Mouse (Mus musculus) MEL (cell line): ENCODE measurements at regions not wholly inside any gene's neighbourhood (a gene's known extent, or its start where the extent isn't known, plus 50 kb on each side); places are given as distances from the start of the nearest gene placed in this dataset.

ENCODE experiments used
- DNase-seq: peaks from one replicate; pipeline ENCODE4 v3.0.0; 2011; ENCODE audit warnings: low read depth, low spot score
- H3K27ac ChIP-seq: 2 replicates; pipeline ENCODE4 v1.5.1; 2012; ENCODE audit warnings: low read depth, mild to moderate bottlenecking, control low read depth, low read length, moderate library complexity; ENCODE audit not compliant: control insufficient read depth
- H3K27me3 ChIP-seq, 2 experiments: fragments of 150-350 bp in 1 of 2; sonication (generic) in 1 of 2; 2 replicates each; pipeline ENCODE4 v1.6.1; 2012; ENCODE audit warnings: low read length in 2 of 2, mild to moderate bottlenecking in 2 of 2, improper control_type of control experiment in 1 of 2, moderate library complexity in 1 of 2; ENCODE audit not compliant: insufficient read depth in 2 of 2, control insufficient read depth in 1 of 2
- H3K36me3 ChIP-seq, 2 experiments: 2 replicates each; pipeline ENCODE4 v1.6.1; 2012 to 2014; ENCODE audit warnings: low read length in 2 of 2, improper control_type of control experiment in 1 of 2, inconsistent platforms in 1 of 2, mild to moderate bottlenecking in 1 of 2; ENCODE audit not compliant: insufficient read depth in 2 of 2, control insufficient read depth in 1 of 2
- H3K4me1 ChIP-seq, 2 experiments: fragments of 150-350 bp in 1 of 2; sonication (generic) in 1 of 2; 2 replicates each; pipeline ENCODE4 v1.6.1; 2012; ENCODE audit warnings: low read length in 2 of 2, improper control_type of control experiment in 1 of 2, mild to moderate bottlenecking in 1 of 2; ENCODE audit not compliant: insufficient read depth in 2 of 2, control insufficient read depth in 1 of 2
- H3K4me3 ChIP-seq, 2 experiments: fragments of 150-350 bp in 1 of 2; sonication (generic) in 1 of 2; 2 replicates each; pipeline ENCODE4 v1.5.1; 2012; ENCODE audit warnings: low read depth in 2 of 2, low read length in 2 of 2, mild to moderate bottlenecking in 2 of 2, moderate library complexity in 2 of 2, control low read depth in 1 of 2, improper control_type of control experiment in 1 of 2; ENCODE audit not compliant: control insufficient read depth in 1 of 2, insufficient read depth in 1 of 2
- H3K79me2 ChIP-seq: 2 replicates; pipeline ENCODE4 v1.6.1; 2012; ENCODE audit warnings: mild to moderate bottlenecking, low read length, moderate library complexity; ENCODE audit not compliant: control insufficient read depth, poor library complexity, insufficient read depth
- H3K9ac ChIP-seq: 2 replicates; pipeline ENCODE4 v1.6.1; 2012; ENCODE audit warnings: low read depth, mild to moderate bottlenecking, control low read depth, low read length, moderate library complexity; ENCODE audit not compliant: control insufficient read depth, poor library complexity, severe bottlenecking
- H3K9me3 ChIP-seq: fragments of 150-350 bp; sonication (generic); replicated peaks from 2 replicates; pipeline ENCODE4 v1.6.1; 2012; ENCODE audit warnings: mild to moderate bottlenecking, low read length, improper control_type of control experiment, moderate library complexity; ENCODE audit not compliant: insufficient read depth
- CHD1 ChIP-seq: IDR thresholded peaks from 2 replicates; pipeline ENCODE4 v1.6.1; 2012; ENCODE audit warnings: low read depth, mild to moderate bottlenecking, inconsistent platforms, low read length, improper control_type of control experiment
- CTCF ChIP-seq, 3 experiments: IDR thresholded peaks in 2 of 3; conservative IDR thresholded peaks in 1 of 3; 2 replicates each; pipeline ENCODE4 v1.5.1; 2011 to 2012; ENCODE audit warnings: low read length in 3 of 3, low read depth in 2 of 3, mild to moderate bottlenecking in 2 of 3, improper control_type of control experiment in 1 of 3, inconsistent platforms in 1 of 3, mixed read lengths in 1 of 3, moderate library complexity in 1 of 3; ENCODE audit not compliant: control insufficient read depth in 1 of 3, insufficient read depth in 1 of 3, poor library complexity in 1 of 3, severe bottlenecking in 1 of 3
- GABPA ChIP-seq: IDR thresholded peaks from 2 replicates; pipeline ENCODE4 v1.6.1; 2012; ENCODE audit warnings: low read depth, mild to moderate bottlenecking, inconsistent platforms, low read length, improper control_type of control experiment, moderate library complexity
- GATA1 ChIP-seq: IDR thresholded peaks from 2 replicates; pipeline ENCODE4 v1.6.1; 2011; ENCODE audit warnings: low read depth, low read length, improper control_type of control experiment
- HCFC1 ChIP-seq: IDR thresholded peaks from 2 replicates; pipeline ENCODE4 v1.6.1; 2012; ENCODE audit warnings: low read depth, mild to moderate bottlenecking, inconsistent platforms, low read length, improper control_type of control experiment, moderate library complexity
- JUND ChIP-seq: IDR thresholded peaks from 2 replicates; pipeline ENCODE4 v1.6.1; 2011; ENCODE audit warnings: low read depth, mild to moderate bottlenecking, improper control_type of control experiment, low read length
- KAT2A ChIP-seq: conservative IDR thresholded peaks from 2 replicates; pipeline ENCODE4 v1.6.1; 2012; ENCODE audit warnings: low read depth, low read length, improper control_type of control experiment, inconsistent platforms
- MAX ChIP-seq: IDR thresholded peaks from 2 replicates; pipeline ENCODE4 v1.6.1; 2011; ENCODE audit warnings: low read length, improper control_type of control experiment
- MEF2A ChIP-seq: IDR thresholded peaks from 2 replicates; pipeline ENCODE4 v1.6.1; 2014; ENCODE audit warnings: low read depth, mild to moderate bottlenecking, inconsistent platforms, low read length, improper control_type of control experiment; ENCODE audit not compliant: poor library complexity, insufficient replicate concordance, severe bottlenecking; ENCODE audit errors: extremely low read depth
- NRF1 ChIP-seq: IDR thresholded peaks from 2 replicates; pipeline ENCODE4 v1.6.1; 2014; ENCODE audit warnings: low read depth, mild to moderate bottlenecking, inconsistent platforms, low read length, improper control_type of control experiment, moderate library complexity; ENCODE audit not compliant: poor library complexity, insufficient read depth, severe bottlenecking
- POLR2AphosphoS2 ChIP-seq: IDR thresholded peaks from 2 replicates; pipeline ENCODE4 v1.6.1; 2011; ENCODE audit warnings: low read length, improper control_type of control experiment
- POLR2AphosphoS5 ChIP-seq: IDR thresholded peaks from 2 replicates; pipeline ENCODE4 v1.6.1; 2012; ENCODE audit warnings: low read depth, borderline replicate concordance, mild to moderate bottlenecking, inconsistent platforms, low read length, moderate library complexity, mixed read lengths
- RCOR1 ChIP-seq: IDR thresholded peaks from 2 replicates; pipeline ENCODE4 v1.6.1; 2012; ENCODE audit warnings: low read depth, mild to moderate bottlenecking, inconsistent platforms, low read length, improper control_type of control experiment
- TCF12 ChIP-seq: IDR thresholded peaks from 2 replicates; pipeline ENCODE4 v1.6.1; 2014; ENCODE audit warnings: low read depth, mild to moderate bottlenecking, inconsistent platforms, low read length, improper control_type of control experiment, moderate library complexity
- USF1 ChIP-seq: IDR thresholded peaks from 2 replicates; pipeline ENCODE4 v1.6.1; 2014; ENCODE audit warnings: low read depth, mild to moderate bottlenecking, inconsistent platforms, low read length, improper control_type of control experiment, moderate library complexity
- ZKSCAN1 ChIP-seq: IDR thresholded peaks from 2 replicates; pipeline ENCODE4 v1.6.1; 2012; ENCODE audit warnings: low read depth, mild to moderate bottlenecking, inconsistent platforms, low read length, improper control_type of control experiment, moderate library complexity
- ZNF384 ChIP-seq: IDR thresholded peaks from 2 replicates; pipeline ENCODE4 v1.6.1; 2012; ENCODE audit warnings: low read depth, mild to moderate bottlenecking, inconsistent platforms, low read length, improper control_type of control experiment

- DNase-seq: no peak
- H3K9me3 ChIP-seq: no peaks in the 10 kb centered on the region
These were observed 111.3 kb upstream of the Arglu1 start for GRCm38 (mm10) chr8:8801578-8801977.

DNA sequence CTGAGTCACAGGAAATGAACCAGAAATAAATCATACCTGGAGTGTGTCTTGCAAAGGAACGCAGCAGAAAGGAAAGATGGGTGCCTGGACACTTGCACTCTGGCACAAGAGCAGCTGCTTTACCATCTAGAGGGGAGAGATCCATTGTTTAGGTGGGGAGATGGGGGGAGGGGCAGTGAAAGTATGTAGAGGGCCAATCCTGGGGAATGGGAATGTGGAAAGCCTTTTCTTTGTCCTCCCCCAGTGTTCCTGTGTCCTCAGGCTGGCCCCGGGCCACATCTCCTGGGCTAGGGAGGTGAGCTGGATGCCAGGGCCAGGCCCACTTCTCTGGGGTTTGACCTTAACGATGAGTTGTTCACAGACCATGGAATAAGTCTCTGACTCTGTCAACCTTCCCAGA lies 107.2 kb upstream of the Arglu1 start:
- TF ChIP-seq ZNF384: no peak
- TF ChIP-seq MAX: no peak
- TF ChIP-seq CHD1: no peak
- no peak for TF ChIP-seq MEF2A
- no peak for TF ChIP-seq CTCF (IDR thresholded peaks at IDR 0.05 in 2 of 3, conservative IDR thresholded peaks at IDR 0.05 in 1 of 3; ENCODE audit: control insufficient read depth in 1 of 3, insufficient read depth in 1 of 3, low read depth in 2 of 3, low read length in 3 of 3, poor library complexity in 1 of 3, severe bottlenecking in 1 of 3)
- TF ChIP-seq NRF1: no peak
- TF ChIP-seq POLR2AphosphoS2: no peak
- TF ChIP-seq ZKSCAN1: no peak
- no peak for TF ChIP-seq POLR2AphosphoS5
- no peak for TF ChIP-seq HCFC1
- TF ChIP-seq JUND: no peak
- TF ChIP-seq GABPA: no peak
- no peak for TF ChIP-seq GATA1
- TF ChIP-seq TCF12: no peak
- no peak for TF ChIP-seq USF1
- no peak for TF ChIP-seq KAT2A
- no peaks in the 10 kb centered on the region for H3K27me3 ChIP-seq
- H3K9ac ChIP-seq: no peak overlapping the region
- no peaks in the 10 kb centered on the region for H3K4me1 ChIP-seq
- H3K9me3 ChIP-seq: no peaks in the 10 kb centered on the region
- no peak overlapping the region for H3K27ac ChIP-seq
- H3K4me3 ChIP-seq: no peak overlapping the region
- no peak for DNase-seq
- H3K36me3 ChIP-seq: no peaks in the 10 kb centered on the region
- no peaks in the 10 kb centered on the region for H3K79me2 ChIP-seq

More at GRCm38 (mm10) chr8:8801578-8801977, 111.3 kb upstream of the Arglu1 start:
- Histone ChIP-seq H3K9ac (no peak overlapping the region), H3K27me3 (no peaks in the 10 kb centered on the region), H3K36me3 (no peaks in the 10 kb centered on the region), H3K4me1 (no peaks in the 10 kb centered on the region), H3K27ac (no peak overlapping the region), H3K4me3 (no peak overlapping the region), H3K79me2 (no peaks in the 10 kb centered on the region)
- TF ChIP-seq RCOR1: no peak
- TF ChIP-seq GABPA: no peak
